In genomic region chr13:24280439-24281431, GRCm38 (mm10) we compare ENCODE assay signal across 8 mouse cellular contexts. TPM values are rescaled to one million over a fixed set of nuclear protein-coding genes. Genes with fewer than 3 reads are reported as not detected.
A peak's percentile ranks its signal among the peaks of the same experiment; 100 is the strongest.
DNase-seq lines count a peak whose midpoint lies in the region; ATAC-seq lines count a peak whose summit lies in the region.

Carmil1 (minus strand) TSS chr13:24280795.

- H3K9me3 ChIP-seq in forebrain, embryonic 10.5 days: no peaks in the 10 kb centered on the region
- no peaks in the 10 kb centered on the region for H3K9me3 ChIP-seq in heart, embryonic 14.5 days (ENCODE audit: control insufficient read depth, low read length)
- no peaks in the 10 kb centered on the region for H3K9me3 ChIP-seq in liver, embryonic 13.5 days (replicated peaks)
- no peaks in the 10 kb centered on the region for H3K9me3 ChIP-seq in neural tube, embryonic 11.5 days (ENCODE audit: control insufficient read depth, low read length)
- no peaks in the 10 kb centered on the region for H3K9me3 ChIP-seq in stomach, embryonic 16.5 days (replicated peaks; ENCODE audit: control insufficient read depth, low read length)

- H3K4me1 ChIP-seq in forebrain, embryonic 10.5 days: peaks cover 25% of the 10 kb centered on the region
- H3K4me1 ChIP-seq in heart, embryonic 14.5 days (ENCODE audit: control insufficient read depth in 2 of 2, insufficient read depth in 2 of 2, low read length in 2 of 2): peaks cover 0 to 7% of the 10 kb centered on the region in 2 experiments; a peak in 2 of 4 replicates
- peaks cover 13% of the 10 kb centered on the region; the same call in 1 of the 2 replicates for H3K4me1 ChIP-seq in liver, embryonic 13.5 days (replicated peaks)
- H3K4me1 ChIP-seq in neural tube, embryonic 11.5 days (ENCODE audit: control insufficient read depth, insufficient read depth, low read length): peaks cover 4% of the 10 kb centered on the region; the same call in 1 of the 2 replicates
- H3K4me1 ChIP-seq in stomach, embryonic 16.5 days (ENCODE audit: control insufficient read depth, insufficient read depth, low read length): peaks cover 5% of the 10 kb centered on the region; the same call in 1 of the 2 replicates

- H3K36me3 ChIP-seq in forebrain, embryonic 10.5 days (replicated peaks): peaks cover 4% of the 10 kb centered on the region; the same call in 1 of the 2 replicates
- H3K36me3 ChIP-seq in heart, embryonic 14.5 days (ENCODE audit: control insufficient read depth, insufficient read depth, low read length): no peaks in the 10 kb centered on the region
- H3K36me3 ChIP-seq in liver, embryonic 13.5 days: no peaks in the 10 kb centered on the region
- H3K36me3 ChIP-seq in neural tube, embryonic 11.5 days (ENCODE audit: control insufficient read depth, insufficient read depth, low read length): no peaks in the 10 kb centered on the region
- no peaks in the 10 kb centered on the region for H3K36me3 ChIP-seq in stomach, embryonic 16.5 days (ENCODE audit: control insufficient read depth, insufficient read depth, low read length)

- H3K27me3 ChIP-seq in forebrain, embryonic 10.5 days (ENCODE audit: poor library complexity, severe bottlenecking): peaks cover 22% of the 10 kb centered on the region
- H3K27me3 ChIP-seq in heart, embryonic 14.5 days (ENCODE audit: control insufficient read depth, insufficient read depth, low read length): peaks cover 16% of the 10 kb centered on the region
- H3K27me3 ChIP-seq in liver, embryonic 13.5 days: peaks cover 52% of the 10 kb centered on the region
- H3K27me3 ChIP-seq in neural tube, embryonic 11.5 days (ENCODE audit: control insufficient read depth, insufficient read depth, low read length): no peaks in the 10 kb centered on the region
- H3K27me3 ChIP-seq in stomach, embryonic 16.5 days (ENCODE audit: control insufficient read depth, insufficient read depth, low read length): no peaks in the 10 kb centered on the region

- peak; percentile 77 to 78 for DNase-seq in B cell, adult 2 months
- DNase-seq in brain, adult 2 months (ENCODE audit: low read depth, low spot score): peak; percentile 95
- DNase-seq in forebrain, embryonic 10.5 days (ENCODE audit: extremely low spot score, low spot score): peak; percentile 85
- peak; percentile 81 to 94 for DNase-seq in kidney, postnatal 25 days
- DNase-seq in liver, embryonic 13.5 days: peak; percentile 44
- DNase-seq in neural tube, embryonic 11.5 days (ENCODE audit: low spot score): peak; percentile 88

- H3K4me3 ChIP-seq in forebrain, embryonic 10.5 days: peak within 1 kb of the TSS; percentile 78
- peak within 1 kb of the TSS; percentile 65 to 77 for H3K4me3 ChIP-seq in heart, embryonic 14.5 days (ENCODE audit: control insufficient read depth in 1 of 2, insufficient read depth in 1 of 2, low read depth in 1 of 2, low read length in 2 of 2)
- peak within 1 kb of the TSS; percentile 63 for H3K4me3 ChIP-seq in liver, embryonic 13.5 days (replicated peaks)
- H3K4me3 ChIP-seq in neural tube, embryonic 11.5 days (ENCODE audit: low read depth, low read length): peak within 1 kb of the TSS; percentile 49
- H3K4me3 ChIP-seq in stomach, embryonic 16.5 days (replicated peaks; ENCODE audit: low read length): peak within 1 kb of the TSS; percentile 80

- peak within 1 kb of the TSS; percentile 94 for H3K27ac ChIP-seq in forebrain, embryonic 10.5 days
- H3K27ac ChIP-seq in heart, embryonic 14.5 days (replicated peaks in 1 of 2; ENCODE audit: control insufficient read depth in 1 of 2, insufficient read depth in 1 of 2, low read depth in 2 of 2, low read length in 2 of 2): peak within 1 kb of the TSS; percentile 38 to 59; a peak in 3 of 4 replicates
- H3K27ac ChIP-seq in liver, embryonic 13.5 days: no peak within 1 kb of the TSS
- peak within 1 kb of the TSS; percentile 82; the same call in 1 of the 2 replicates for H3K27ac ChIP-seq in neural tube, embryonic 11.5 days (ENCODE audit: low read depth, low read length)
- peak within 1 kb of the TSS; percentile 94 for H3K27ac ChIP-seq in stomach, embryonic 16.5 days (ENCODE audit: low read length)

- peak within 1 kb of the TSS; percentile 99 for H3K4me2 ChIP-seq in heart, embryonic 14.5 days (ENCODE audit: low read length)
- H3K4me2 ChIP-seq in liver, embryonic 13.5 days: peak within 1 kb of the TSS; percentile 71
- peak within 1 kb of the TSS; percentile 95 for H3K4me2 ChIP-seq in neural tube, embryonic 11.5 days (ENCODE audit: low read depth)
- H3K4me2 ChIP-seq in stomach, embryonic 16.5 days (ENCODE audit: low read depth, low read length): peak within 1 kb of the TSS; percentile 78

- H3K9ac ChIP-seq in heart, embryonic 14.5 days (ENCODE audit: low read length): peak within 1 kb of the TSS; percentile 71
- H3K9ac ChIP-seq in liver, embryonic 13.5 days: peak within 1 kb of the TSS; percentile 59
- peak within 1 kb of the TSS; percentile 71 for H3K9ac ChIP-seq in neural tube, embryonic 11.5 days (ENCODE audit: low read length)
- peak within 1 kb of the TSS; percentile 90 for H3K9ac ChIP-seq in stomach, embryonic 16.5 days (ENCODE audit: low read length)

- whole genome bisulfite sequencing in forebrain, embryonic 10.5 days: under 1% methylated on average over 96 of the region's 96 CpGs
- WGBS in heart, embryonic 14.5 days: under 1% methylated on average over 83 of the region's 96 CpGs
- under 1% methylated on average over 95 of the region's 96 CpGs for WGBS in liver, embryonic 13.5 days (ENCODE audit: insufficient replicate concordance)
- under 1% methylated on average over 79 of the region's 96 CpGs for WGBS in neural tube, embryonic 11.5 days
- under 1% methylated on average over 96 of the region's 96 CpGs for WGBS in stomach, embryonic 16.5 days

- peak; percentile 93 for ATAC-seq in heart, embryonic 14.5 days (ENCODE audit: insufficient number of reproducible peaks, insufficient read depth, low FRiP score, low read depth)
- ATAC-seq in liver, embryonic 13.5 days (ENCODE audit: low read depth): peak; percentile 91
- peak; percentile 96 for ATAC-seq in neural tube, embryonic 11.5 days (ENCODE audit: insufficient read depth, low FRiP score, low TSS enrichment)
- ATAC-seq in stomach, embryonic 16.5 days (ENCODE audit: insufficient read depth, low FRiP score): peak; percentile 98

RNA-seq across cellular contexts. Expression of gene Carmil1, which starts in this region (rescaled TPM):
- 20.7 and 21.6 TPM in 2 replicates for polyA plus RNA-seq in forebrain, embryonic 10.5 days (2016; fragmentation: Nextera tagmentation; extraction: Ambion mirVana)
- polyA plus RNA-seq in heart, embryonic 14.5 days (2014; fragmentation: Nextera tagmentation; extraction: Ambion mirVana): 6.3 and 7.5 TPM in 2 replicates
- 5.5 and 7.9 TPM in 2 replicates for polyA plus RNA-seq in liver, embryonic 13.5 days (2015; fragmentation: Nextera tagmentation; extraction: Ambion mirVana)
- polyA plus RNA-seq in neural tube, embryonic 11.5 days (2014; fragmentation: Nextera tagmentation; extraction: Ambion mirVana): 20.7 and 20.8 TPM in 2 replicates
- 38.0 and 41.6 TPM in 2 replicates for polyA plus RNA-seq in stomach, embryonic 16.5 days (2015; fragmentation: Nextera tagmentation; extraction: Ambion mirVana)

Comparison
In these comparisons a context has a peak if more than half of its experiments do, and no peak if none do; other contexts are left out.
1. DNase-seq: peak in every context shown above with its lines; median percentile 95 in brain, adult 2 months; 88 in neural tube, embryonic 11.5 days; 88 in kidney, postnatal 25 days; 85 in forebrain, embryonic 10.5 days; 78 in B cell, adult 2 months; 44 in liver, embryonic 13.5 days.